Mouse (Mus musculus) megakaryocyte, adult 5-6 weeks (primary cell): ENCODE measurements around the gene Tsnax. TPM values are rescaled to one million over a fixed set of nuclear protein-coding genes. Genes with fewer than 3 reads are reported as not detected.

Experiments used
- ATAC-seq: 2 replicates; pipeline ENCODE4 v1.8.0; 2016; ENCODE audit warnings: mild to moderate bottlenecking, inconsistent platforms; ENCODE audit not compliant: poor library complexity, severe bottlenecking
- total RNA-seq, 2 experiments: library from RNA; stranded (forward) in 1 of 2; stranded (reverse) in 1 of 2; fragments of 153-499, 151-499 nt in 1 of 2; fragments of 221-1000, 200-1000 nt in 1 of 2; gene quantifications; 2 replicates each; pipeline versions ENCODE4 v1.2.3 to v1.2.4; 2015 to 2017

Tsnax gene
- total RNA-seq, 2 experiments from 2014 or later = 37.0 to 45.0 TPM

DNA sequence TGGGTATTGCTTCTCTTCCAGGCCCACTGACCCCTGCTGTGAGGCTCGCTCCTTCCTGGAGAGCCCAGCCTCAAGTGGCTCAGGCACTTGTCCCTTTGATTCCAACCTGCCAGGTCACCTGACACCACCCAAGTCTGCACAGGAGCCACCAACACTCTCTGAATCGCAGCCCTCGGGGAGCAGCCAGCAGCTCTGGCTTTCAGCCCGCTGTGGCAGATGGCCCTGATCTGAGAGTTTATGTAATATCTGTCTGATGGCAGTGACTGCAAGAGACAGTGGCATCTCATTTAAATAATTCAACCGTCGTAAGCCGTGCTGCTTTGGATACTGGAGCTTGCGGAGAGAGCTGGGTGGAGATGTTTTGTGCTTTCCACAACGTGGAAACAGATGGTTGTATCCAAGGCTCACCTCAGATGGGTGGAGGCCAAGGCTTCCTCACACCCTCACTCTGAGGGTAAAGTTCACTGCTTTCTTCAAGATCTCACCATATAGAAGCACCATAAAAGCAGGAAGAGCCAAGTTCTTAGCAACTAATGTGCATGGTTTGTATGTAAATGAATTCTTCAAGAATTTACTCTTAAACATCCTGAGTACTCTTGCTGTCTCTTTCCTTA lies 66.1 kb downstream of the Tsnax start:
- no peak for ATAC-seq

DNA sequence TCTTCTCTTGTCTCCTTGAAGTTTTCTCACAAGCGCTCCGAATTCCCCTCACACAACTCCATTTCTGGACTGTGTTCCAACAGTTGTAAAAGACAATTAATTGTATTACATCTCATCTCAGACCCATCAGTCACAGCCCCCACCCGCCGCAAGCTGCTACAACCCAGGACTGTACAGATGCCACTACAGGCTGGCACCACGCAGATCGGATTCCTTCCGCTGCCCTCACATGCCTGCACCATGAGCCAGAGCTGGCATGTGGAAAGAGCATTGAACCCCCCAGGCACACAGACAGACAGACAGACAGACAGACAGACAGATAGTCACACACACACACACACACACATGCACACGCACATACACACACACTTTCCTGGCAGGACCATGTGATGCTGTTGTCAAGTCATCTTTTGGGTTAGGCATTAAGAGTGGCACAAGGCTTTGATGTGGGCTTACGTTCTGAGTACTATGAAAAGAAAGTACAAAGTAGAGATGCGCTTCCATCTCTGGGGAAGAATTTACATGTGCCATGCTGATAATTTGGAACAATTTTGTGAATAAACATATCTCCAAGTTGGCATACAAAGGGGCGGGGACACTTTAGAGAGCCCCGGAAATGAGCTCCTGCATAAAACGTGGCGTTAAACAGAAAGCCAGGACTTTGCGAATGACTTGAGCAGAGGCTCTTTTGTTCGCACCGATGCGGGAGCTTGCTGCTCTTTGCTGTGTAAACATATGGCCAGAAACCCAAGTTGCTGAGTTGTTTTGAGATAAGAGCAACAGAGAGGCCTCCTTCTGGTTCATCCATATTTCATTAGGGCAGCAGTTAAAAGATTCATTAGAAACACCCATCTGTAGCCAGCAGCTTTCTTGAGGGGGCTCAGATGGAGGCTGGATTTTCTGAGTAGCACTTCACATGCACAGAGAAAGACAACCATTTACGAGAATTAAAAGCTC lies 67.9 kb downstream of the Tsnax start:
- ATAC-seq = no peak

DNA sequence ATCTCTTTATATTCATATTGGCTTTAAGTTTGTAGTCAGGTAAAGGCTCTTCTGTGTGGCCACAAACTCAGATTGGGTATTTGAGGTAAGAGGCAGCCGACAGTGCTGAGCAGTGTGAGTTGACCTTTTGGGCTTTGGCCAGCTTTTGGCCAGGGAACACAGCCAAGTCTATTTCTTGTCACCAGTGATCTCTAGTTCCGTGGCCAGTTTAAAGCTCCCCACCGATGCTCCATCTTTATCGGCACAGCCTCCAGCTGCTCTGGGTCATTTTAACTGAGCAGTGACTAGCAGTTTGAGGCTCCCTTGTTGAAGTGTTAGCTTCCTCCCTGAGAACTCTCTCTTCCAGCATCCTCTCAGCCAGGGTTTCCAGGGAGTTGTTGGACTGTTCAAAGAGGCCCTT lies 70.9 kb downstream of the Tsnax start:
- ATAC-seq = peak; percentile 35; the same call in 1 of the 2 replicates

Other genes starting within 250 kb of the Tsnax start
- gene Trim67, start 219.9 kb upstream of the Tsnax start, total RNA-seq (2015) = not detected in 2 replicates
- 0.04 TPM in 1 of 2 replicates, not detected in the other for gene Trim67, start 219.9 kb upstream of the Tsnax start, total RNA-seq (2017)
- 44.3 and 54.3 TPM in 2 replicates for gene Gnpat, start 150.0 kb upstream of the Tsnax start, total RNA-seq (2015)
- gene Gnpat, start 150.0 kb upstream of the Tsnax start, total RNA-seq (2017) = 43.9 and 50.3 TPM in 2 replicates
- 11.6 and 13.2 TPM in 2 replicates for gene 2810004N23Rik, start 149.9 kb upstream of the Tsnax start, total RNA-seq (2015)
- gene 2810004N23Rik, start 149.9 kb upstream of the Tsnax start, total RNA-seq (2017) = 23.9 and 24.4 TPM in 2 replicates
- 6.5 and 8.9 TPM in 2 replicates for gene Exoc8, start 115.3 kb upstream of the Tsnax start, total RNA-seq (2015)
- gene Exoc8, start 115.3 kb upstream of the Tsnax start, total RNA-seq (2017) = 14.5 and 16.1 TPM in 2 replicates
- gene Sprtn, start 115.1 kb upstream of the Tsnax start, total RNA-seq (2015) = 11.0 and 11.1 TPM in 2 replicates
- 18.9 and 20.7 TPM in 2 replicates for gene Sprtn, start 115.1 kb upstream of the Tsnax start, total RNA-seq (2017)
- 26.5 and 28.4 TPM in 2 replicates for gene Egln1, start 63.7 kb upstream of the Tsnax start, total RNA-seq (2015)
- gene Egln1, start 63.7 kb upstream of the Tsnax start, total RNA-seq (2017) = 17.8 and 19.2 TPM in 2 replicates
- gene Disc1, start 41.2 kb downstream of the Tsnax start, total RNA-seq (2015) = 3.0 and 5.6 TPM in 2 replicates
- gene Disc1, start 41.2 kb downstream of the Tsnax start, total RNA-seq (2017) = 4.3 and 8.2 TPM in 2 replicates